Mouse (Mus musculus): ENCODE measurements around the gene 1700025F22Rik.
"Not testable (repeated sequence)": the region's sequence is repeated elsewhere in the genome, so short reads cannot be mapped to it uniquely, and the experiment has no call there.

Gene 1700025F22Rik

DNA sequence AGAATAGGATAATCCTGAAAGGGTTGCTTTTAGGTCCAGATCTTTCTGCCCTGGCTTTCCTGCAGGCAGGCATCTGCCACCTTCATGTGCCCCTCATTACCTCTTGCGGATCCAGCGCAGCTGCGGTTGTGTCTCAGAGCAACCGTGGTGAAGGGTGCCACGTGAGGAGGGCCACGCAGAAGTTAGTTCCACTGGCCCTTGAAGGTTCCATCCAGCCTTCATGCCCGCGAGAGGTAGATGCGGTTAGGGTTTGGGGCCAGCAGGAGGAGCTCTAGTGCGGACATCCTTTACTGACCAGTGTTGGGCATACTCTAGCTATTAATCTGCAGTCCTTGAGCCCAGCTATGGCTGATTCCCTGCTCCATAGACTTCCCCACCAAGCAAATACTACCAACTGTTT is at the start of gene 1700025F22Rik:
Gene 1700025F22Rik, minus strand, starts transcription at position 149 of the 400 bp plus-strand sequence.
- no peak for DNase-seq (ENCODE audit: low read depth, low spot score)

DNA sequence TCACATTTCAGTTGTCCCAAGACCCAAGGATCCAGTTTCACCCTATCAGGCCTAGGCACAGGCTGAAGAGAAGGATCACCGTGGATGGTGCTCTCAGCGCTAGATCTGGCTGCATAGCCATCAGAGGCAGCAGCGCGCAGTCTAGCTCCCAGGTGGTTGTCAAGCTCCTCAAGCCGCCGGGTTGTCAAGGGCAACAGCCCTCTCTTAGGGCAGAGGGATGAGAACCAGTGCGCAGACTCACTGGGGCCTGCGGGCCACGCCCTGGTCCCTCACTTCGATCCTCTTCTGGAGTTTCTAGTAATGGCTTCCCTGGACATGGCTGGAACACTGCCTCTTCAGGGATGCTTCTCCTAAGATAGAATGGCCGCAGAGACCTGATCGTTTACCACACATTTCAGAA is 31.4 kb upstream of the 1700025F22Rik start, which contains the start of gene Ms4a13:
Gene Ms4a13, minus strand, starts transcription at position 192 of the 400 bp plus-strand sequence.
- no peak for DNase-seq (ENCODE audit: low read depth, low spot score)

DNA sequence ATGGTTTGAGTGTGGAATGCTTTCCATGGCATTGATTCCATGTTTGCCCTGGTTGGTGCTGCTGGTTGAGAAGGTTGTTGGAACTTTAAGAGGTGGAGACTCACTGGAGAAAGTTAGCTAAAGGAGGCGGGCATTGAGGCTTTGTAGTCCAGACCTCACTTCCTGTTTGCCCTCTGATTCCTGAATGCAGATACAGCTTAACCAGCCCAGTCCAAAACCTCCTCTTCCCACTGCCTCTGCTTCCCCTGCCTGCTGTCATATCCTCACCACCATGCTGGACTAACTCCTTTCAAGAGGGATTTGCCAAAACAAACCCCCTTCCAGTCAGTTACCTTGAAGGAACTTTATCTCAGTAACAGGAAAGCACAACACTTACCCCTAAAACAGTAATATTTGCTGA is 27.4 kb upstream of the 1700025F22Rik start:
- no peak for DNase-seq (ENCODE audit: low read depth, low spot score)

DNA sequence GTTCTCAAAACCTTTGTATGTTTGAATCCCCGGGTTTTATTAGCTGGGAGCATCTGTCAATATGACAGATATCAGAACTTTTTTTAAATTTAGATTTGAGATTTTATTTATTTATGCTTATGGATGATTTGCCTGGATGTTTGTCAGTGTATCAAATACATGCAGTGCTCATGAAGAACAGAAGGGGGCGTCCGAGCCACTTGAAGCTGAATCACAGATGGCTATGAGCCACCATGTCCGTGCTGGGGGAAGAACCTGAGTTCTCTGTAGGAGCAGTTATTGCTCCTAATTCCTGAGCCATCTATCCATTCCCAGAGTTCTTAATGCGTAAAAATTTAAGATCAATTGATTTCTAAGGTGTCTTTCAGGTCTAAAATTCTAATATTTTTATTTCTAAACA is 19.0 kb upstream of the 1700025F22Rik start:
- no peak for DNase-seq (ENCODE audit: low read depth, low spot score)

DNA sequence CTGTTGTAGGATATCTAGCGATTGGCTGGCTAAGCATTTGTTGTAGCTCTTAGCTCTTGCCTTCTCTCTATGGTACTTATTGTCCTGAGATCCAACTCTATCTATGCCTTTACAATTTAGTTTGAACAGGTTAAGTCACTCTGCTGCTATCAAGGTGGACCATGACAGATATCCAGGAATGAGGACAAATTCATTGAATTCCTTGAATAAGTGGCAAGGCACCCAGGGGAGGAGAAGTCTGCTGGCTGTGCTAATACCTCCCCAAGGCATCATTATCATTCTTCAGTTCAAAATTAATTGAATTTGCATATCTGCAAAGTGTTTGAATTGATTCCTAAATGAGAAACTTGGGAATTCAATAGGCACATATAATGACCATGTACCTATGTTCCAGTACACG is 12.3 kb upstream of the 1700025F22Rik start:
- no peak for DNase-seq (ENCODE audit: low read depth, low spot score)

DNA sequence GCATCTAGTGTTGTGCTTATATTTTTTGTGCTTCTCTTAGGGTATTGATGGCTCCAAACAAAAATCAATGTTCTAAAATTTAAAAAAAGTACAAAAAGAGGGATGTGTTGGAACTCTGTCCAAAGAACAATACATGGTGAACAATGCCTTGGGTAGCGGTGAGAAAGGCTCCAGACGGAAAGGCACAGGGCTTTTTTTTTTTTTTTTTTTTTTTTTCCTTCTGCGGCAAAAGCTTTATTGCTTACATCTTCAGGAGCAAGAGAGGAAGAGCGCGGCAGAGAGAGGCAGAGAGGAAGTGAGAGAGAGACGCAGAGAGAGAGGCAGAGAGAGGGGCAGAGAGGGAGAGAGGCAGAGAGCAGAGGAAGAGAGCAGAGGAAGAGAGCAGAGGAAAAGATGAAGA is 7.2 kb downstream of the 1700025F22Rik start:
- DNase-seq (ENCODE audit: low read depth, low spot score): not testable (repeated sequence)

DNA sequence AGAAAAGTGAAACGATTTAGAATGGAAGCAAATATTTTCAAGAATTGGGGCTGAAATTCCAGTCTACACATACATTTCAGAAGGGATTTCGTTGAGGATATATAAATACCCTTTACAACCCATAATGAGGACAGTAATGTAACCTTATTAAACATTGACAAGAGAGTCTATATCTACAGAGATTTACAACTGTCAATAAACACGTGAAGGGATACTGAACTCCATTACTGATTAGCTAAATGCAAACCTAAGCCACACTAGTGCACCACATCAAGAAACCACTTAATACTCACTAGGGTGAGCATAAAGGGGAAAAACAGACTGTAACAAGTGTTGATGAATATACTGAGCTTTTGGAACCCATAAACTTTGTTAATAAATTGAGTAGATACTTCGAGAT is 29.8 kb downstream of the 1700025F22Rik start:
- no peak for DNase-seq (ENCODE audit: low read depth, low spot score)

DNA sequence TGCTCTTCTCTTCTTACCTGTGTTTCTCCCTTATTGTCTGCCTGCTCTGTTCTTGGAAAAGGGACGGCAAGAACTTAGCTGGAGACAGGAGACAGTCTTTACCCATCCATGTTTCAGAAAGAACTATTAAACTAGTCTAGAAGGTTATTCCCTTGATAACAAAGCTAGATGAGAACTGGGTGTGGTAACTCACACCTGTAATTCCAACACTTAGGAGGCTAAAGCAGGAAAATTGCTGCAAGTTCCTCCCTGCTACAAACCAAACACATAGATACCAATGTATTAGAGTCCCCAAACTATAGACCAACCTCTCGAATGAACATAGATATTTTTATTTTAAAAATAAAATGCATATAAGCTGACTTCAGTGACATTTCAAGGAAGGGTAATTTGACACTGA is 30.3 kb downstream of the 1700025F22Rik start:
- DNase-seq (ENCODE audit: low read depth, low spot score): no peak

DNA sequence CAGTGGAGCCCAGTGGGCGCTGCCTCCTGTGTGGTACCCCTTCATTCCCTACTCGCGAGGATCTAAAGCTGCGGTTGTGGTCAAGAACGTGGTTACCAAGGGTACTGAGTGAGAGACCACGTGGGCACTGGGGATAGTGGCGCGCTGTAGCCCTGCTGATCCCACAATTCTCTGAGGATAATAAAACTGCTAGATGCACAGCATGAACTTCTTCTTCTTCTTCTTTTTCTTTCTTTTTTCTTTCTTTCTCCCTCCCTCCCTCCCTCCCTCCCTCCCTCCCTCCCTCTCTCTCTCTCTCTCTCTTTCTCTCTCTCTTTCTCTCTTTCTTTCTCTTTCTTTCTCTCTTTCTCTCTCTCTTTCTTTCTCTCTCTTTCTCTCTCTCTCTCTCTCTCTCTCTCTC is 34.3 kb downstream of the 1700025F22Rik start, which contains the start of gene 1700017D01Rik:
Gene 1700017D01Rik, minus strand, starts transcription at position 101 of the 400 bp plus-strand sequence.
- not testable (repeated sequence) for DNase-seq (ENCODE audit: low read depth, low spot score)

DNA sequence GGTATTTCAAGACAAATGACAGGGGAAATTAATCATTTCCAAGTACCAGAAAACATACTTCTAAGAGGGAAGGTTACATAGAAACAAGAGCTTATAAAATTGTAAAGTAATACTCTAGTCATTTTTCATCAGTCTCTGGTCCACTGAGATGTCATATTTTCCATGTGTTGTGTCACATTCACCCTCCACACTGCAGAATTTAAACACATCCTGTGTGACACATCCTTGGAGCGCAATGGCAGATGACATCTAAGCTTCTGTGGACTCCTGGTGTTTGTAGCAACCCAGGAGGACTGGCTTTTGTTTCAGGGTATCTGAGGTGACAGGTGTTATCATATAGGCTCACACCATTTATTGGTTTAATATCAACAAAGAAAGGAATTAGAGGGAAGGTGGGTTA is 35.4 kb downstream of the 1700025F22Rik start:
- no peak for DNase-seq (ENCODE audit: low read depth, low spot score)

DNA sequence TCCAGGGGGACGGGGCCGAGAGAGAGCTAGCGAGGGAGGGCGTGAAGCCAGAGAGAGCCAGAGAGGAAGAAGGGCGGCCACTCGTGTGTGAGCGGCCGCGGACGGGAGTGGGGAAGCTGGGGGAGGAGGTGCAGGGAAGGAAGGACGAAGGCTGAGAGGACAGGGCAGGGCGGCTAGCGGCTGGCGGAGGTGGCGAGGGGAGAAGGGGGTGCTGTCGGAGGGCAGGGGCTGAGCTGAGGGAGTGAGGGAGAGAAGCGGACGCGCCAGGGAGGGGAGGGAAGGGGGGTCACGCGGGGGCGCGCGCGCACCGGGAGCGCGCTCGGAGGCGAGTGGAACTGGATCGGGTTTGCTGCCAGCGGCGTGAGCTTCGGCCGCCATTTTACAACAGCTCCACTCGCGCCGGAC is 44.1 kb downstream of the 1700025F22Rik start:
- DNase-seq (ENCODE audit: low read depth, low spot score): not testable (repeated sequence)

DNA sequence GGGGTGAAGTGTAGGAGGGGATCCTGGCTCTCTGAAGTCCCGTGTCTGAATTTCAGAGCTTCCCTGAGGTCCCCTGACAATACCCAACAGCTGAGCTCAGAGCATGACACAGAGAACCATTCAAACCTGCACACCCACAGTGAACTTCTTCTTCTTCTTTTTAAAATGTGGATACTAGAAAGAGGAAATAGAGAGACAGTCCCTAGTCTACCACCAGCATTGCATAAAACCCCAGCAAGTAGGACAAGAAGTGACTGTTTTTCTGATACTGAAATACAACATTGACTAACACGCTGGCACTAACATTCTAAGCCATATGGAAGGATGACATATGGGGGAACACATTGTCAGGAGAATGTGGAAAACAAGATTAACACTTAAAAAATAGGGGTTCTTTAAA is 45.8 kb downstream of the 1700025F22Rik start:
- DNase-seq (ENCODE audit: low read depth, low spot score): peak; percentile 65

DNA sequence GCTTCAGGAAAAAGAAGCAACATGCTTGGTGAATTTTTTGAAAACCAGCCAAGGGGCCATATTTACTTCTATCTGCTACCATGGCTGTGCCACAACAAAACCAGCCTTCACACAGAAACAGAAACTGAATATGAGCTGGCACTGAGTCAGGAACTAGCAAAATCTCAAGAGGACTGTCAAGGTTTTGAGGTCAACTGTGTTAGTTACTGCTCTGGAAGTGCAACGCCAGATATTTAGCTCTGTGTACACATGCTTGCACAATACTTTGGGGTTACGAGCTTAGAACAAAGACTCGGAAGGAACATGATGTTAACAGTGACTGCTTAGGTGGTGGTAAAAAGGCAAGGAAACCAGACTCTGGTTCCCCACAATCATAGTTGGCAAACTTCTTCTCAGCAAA is 57.4 kb downstream of the 1700025F22Rik start:
- DNase-seq (ENCODE audit: low read depth, low spot score): no peak

DNA sequence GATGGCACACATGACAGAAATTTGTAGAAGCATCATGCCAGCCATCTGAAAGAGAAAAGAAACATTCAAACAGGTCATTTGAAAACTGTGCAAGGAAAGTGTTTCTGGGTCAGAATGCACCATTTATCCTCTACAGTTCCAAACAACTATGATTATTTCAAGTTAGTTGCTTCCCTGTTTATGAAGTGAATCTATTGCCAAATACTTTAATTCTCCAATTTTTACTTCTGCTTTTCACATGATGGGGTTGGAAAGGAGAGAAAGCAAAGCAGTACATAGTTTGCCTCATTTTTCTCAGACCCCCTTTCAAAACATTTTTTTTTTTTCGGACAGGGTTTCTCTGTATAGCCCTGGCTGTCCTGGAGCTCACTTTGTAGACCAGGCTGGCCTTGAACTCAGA is 63.2 kb downstream of the 1700025F22Rik start:
- DNase-seq (ENCODE audit: low read depth, low spot score): no peak

DNA sequence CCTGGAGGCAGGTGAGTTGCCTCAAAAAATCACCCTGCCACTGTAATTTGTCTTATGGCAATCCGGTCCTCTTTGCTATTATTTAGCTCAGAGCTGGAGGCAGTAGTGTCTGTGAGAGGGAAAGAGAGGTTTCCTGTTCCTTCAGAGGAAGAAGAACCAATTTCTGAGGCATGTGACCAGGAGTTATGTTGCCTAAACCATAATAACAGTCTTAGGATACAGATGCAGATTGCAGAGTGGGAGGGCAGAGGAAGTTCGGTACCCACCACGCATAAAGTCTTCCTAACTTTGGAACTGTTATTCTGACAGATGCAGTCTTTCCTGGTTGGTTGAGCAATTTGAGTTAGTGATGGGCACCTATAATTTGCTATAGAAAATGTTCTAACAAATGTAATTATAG is 66.7 kb downstream of the 1700025F22Rik start:
- no peak for DNase-seq (ENCODE audit: low read depth, low spot score)

DNA sequence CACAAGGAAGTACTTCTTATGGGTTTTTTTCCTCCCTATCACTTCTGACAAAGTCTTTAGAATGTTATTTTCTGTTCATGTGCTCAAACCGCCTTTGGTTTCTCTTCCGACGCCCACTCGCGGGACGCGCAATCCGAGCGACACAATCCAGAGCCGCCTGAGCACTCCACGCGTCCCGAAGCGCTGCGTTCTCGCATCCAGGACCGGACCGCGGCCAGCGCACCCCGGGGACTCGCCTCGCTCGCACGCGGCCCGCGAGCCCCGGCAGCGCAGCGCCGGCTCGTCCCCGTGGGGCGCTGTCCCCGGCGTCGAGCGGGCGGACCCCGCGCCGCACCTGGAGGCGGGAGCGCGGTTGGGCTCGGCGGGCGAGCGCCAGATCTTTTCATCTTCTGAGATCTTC is 73.0 kb downstream of the 1700025F22Rik start:
- not testable (repeated sequence) for DNase-seq (ENCODE audit: low read depth, low spot score)
